Mouse (Mus musculus) adipocyte (in vitro differentiated cells): ENCODE measurements at regions not wholly inside any gene's neighbourhood (a gene's known extent, or its start where the extent isn't known, plus 50 kb on each side); places are given as distances from the start of the nearest gene placed in this dataset.

ENCODE experiments used
- DNase-seq: peaks from one replicate; pipeline ENCODE4 v3.0.0-alpha.2; 2016; ENCODE audit warnings: low spot score

- DNase-seq: no peak
These were observed 62.5 kb downstream of the Arrdc4 start for GRCm38 (mm10) chr7:68686396-68687139.

GRCm38 (mm10) chr7:68682929-68683643 is 66.0 kb downstream of the Arrdc4 start:
- no peak for DNase-seq

- no peak for DNase-seq
These were observed 66.7 kb downstream of the Arrdc4 start for GRCm38 (mm10) chr7:68682318-68682728.

- DNase-seq: no peak
These were observed 69.3 kb downstream of the Arrdc4 start for GRCm38 (mm10) chr7:68679770-68680169.

GRCm38 (mm10) chr7:68667790-68668732 is 81.0 kb downstream of the Arrdc4 start:
- no peak for DNase-seq

GRCm38 (mm10) chr7:68667215-68667614 is 81.8 kb downstream of the Arrdc4 start:
- no peak for DNase-seq

GRCm38 (mm10) chr7:68656354-68656753 is 92.7 kb downstream of the Arrdc4 start:
- no peak for DNase-seq

- no peak for DNase-seq
These were observed 95.5 kb downstream of the Arrdc4 start for GRCm38 (mm10) chr7:68653534-68653933.

GRCm38 (mm10) chr7:68651418-68651817 is 97.6 kb downstream of the Arrdc4 start:
- DNase-seq: peak; percentile 8

- no peak for DNase-seq
These were observed 111.4 kb downstream of the Arrdc4 start for GRCm38 (mm10) chr7:68637556-68638215.

GRCm38 (mm10) chr7:68621080-68621479 is 128.0 kb downstream of the Arrdc4 start:
- DNase-seq: no peak

GRCm38 (mm10) chr7:68610499-68610898 is 138.5 kb downstream of the Arrdc4 start:
- no peak for DNase-seq

- no peak for DNase-seq
These were observed 141.9 kb downstream of the Arrdc4 start for GRCm38 (mm10) chr7:68607170-68607569.

GRCm38 (mm10) chr7:68606278-68606677 is 142.8 kb downstream of the Arrdc4 start:
- no peak for DNase-seq

GRCm38 (mm10) chr7:68603711-68604110 is 145.3 kb downstream of the Arrdc4 start:
- DNase-seq: no peak

- no peak for DNase-seq
These were observed 147.0 kb downstream of the Arrdc4 start for GRCm38 (mm10) chr7:68602003-68602402.

GRCm38 (mm10) chr7:68594017-68594386 is 155.0 kb downstream of the Arrdc4 start:
- no peak for DNase-seq

- DNase-seq: no peak
These were observed 155.6 kb downstream of the Arrdc4 start for GRCm38 (mm10) chr7:68593344-68594016.

- no peak for DNase-seq
These were observed 166.3 kb downstream of the Arrdc4 start for GRCm38 (mm10) chr7:68582540-68583325.

- peak; percentile 2 for DNase-seq
These were observed 168.4 kb downstream of the Arrdc4 start for GRCm38 (mm10) chr7:68580650-68581049.
